Mouse (Mus musculus): Measurements from ENCODE around the gene Sirpb1a.
"Not testable (repeated sequence)": the region's sequence is repeated elsewhere in the genome, so short reads cannot be mapped to it uniquely, and the experiment has no call there.

The Sirpb1a gene

GRCm38 (mm10) chr3:15426447-15426846 is at the start of gene Sirpb1a:
Sirpb1a (minus strand) TSS chr3:15426520.
- CTCF ChIA-PET: not testable (repeated sequence)

GRCm38 (mm10) chr3:15474831-15475230 is 48.5 kb upstream of the Sirpb1a start:
- CTCF ChIA-PET: not testable (repeated sequence)

GRCm38 (mm10) chr3:15470158-15470557 is 43.8 kb upstream of the Sirpb1a start:
- CTCF ChIA-PET: not testable (repeated sequence)

- CTCF ChIA-PET: not testable (repeated sequence)
Measured at GRCm38 (mm10) chr3:15443936-15444335, 17.6 kb upstream of the Sirpb1a start.

DNA sequence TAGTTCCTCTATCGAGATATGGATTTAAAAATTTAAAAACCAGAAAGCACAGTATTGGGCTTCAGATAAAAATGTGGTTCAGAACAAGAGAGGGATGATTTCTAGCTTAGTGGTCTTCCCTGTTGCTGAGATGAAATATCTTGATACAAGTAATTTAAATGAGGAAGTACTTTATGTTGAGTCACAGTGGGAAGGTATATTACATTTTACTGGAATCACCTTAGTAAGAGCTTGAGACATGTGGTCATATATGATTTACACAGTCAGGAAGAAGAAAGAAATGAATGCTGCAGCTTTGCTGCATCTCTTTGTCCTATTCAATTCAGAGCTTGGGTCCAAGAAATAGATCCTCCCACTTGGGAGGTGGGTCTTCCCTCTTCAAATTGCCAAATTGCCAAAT is 13.5 kb upstream of the Sirpb1a start:
- CTCF ChIA-PET: not testable (repeated sequence)

DNA sequence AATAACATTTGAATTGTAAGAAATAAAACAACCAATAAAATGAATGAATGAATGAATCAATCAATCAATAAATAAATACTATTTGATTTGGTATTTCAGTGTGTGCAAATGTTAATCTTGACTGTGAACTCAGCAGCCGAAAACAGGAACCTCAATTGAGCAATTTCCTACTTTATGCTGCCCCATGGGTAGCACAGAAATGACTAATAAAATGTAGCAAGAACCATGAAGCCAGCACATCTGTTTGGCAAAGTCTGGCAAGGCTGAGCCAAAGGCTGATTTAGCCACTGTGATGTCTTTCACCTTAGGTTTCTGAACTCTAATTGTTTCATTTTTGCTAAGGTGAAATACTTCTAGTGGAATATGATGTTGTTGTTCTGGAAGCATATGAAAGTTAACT is 1.6 kb upstream of the Sirpb1a start:
- CTCF ChIA-PET: no interaction called here

DNA sequence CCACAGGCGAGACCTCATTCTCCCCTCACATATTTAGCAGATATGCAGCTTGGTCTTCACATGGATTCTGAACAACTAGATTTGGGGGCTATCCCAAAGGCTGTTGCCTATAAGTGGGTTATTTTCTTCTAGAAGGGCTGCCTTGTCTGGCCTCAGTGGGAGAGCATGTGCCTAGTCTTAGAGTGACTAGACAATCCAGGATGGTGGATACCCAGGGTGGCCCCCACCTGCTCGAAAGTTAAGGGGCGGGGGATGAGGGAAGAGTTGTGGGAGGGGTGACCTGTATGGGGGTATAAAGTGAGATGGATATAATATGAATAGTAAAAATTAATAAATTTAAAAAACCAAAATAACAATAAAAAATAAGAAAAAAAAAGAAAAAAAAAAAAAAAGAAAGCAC is 70.6 kb downstream of the Sirpb1a start:
- CTCF ChIA-PET: not testable (repeated sequence)

- CTCF ChIA-PET: not testable (repeated sequence)
Measured at GRCm38 (mm10) chr3:15350318-15350717, 76.0 kb downstream of the Sirpb1a start.

- CTCF ChIA-PET: interaction anchor here (0.6 kb wide), 1 partner anchor 29 kb away, joined by 5 read pairs; no protein-coding TSS in a partner anchor
Measured at GRCm38 (mm10) chr3:15345606-15346005, 80.7 kb downstream of the Sirpb1a start.

DNA sequence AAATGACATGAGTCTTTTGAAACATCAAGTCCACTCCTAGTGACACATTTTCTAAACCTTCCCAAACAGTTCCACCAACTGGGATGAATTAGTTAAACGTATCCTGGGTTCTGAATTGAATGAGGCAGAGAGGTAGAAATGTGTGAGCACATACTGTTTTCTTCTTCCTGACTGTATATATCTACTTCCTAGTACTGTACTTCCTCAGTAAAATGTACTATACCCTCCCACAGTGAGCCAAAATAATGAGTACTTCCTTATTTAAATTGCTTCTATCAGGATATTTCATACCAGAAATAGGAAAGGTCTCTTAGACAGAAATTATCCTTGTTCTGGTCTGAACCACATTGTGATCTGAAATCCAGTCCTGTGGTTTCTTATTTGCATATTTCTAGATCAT is 86.0 kb downstream of the Sirpb1a start:
- CTCF ChIA-PET: no interaction called here

- CTCF ChIA-PET: no interaction called here
Measured at GRCm38 (mm10) chr3:15334182-15334581, 92.1 kb downstream of the Sirpb1a start.

GRCm38 (mm10) chr3:15332063-15332462 is 94.3 kb downstream of the Sirpb1a start, which contains the start of gene Gm9733:
Gm9733 (minus strand) TSS chr3:15332302.
- CTCF ChIA-PET: no interaction called here

- CTCF ChIA-PET: no interaction called here
Measured at GRCm38 (mm10) chr3:15331545-15331944, 94.8 kb downstream of the Sirpb1a start.

DNA sequence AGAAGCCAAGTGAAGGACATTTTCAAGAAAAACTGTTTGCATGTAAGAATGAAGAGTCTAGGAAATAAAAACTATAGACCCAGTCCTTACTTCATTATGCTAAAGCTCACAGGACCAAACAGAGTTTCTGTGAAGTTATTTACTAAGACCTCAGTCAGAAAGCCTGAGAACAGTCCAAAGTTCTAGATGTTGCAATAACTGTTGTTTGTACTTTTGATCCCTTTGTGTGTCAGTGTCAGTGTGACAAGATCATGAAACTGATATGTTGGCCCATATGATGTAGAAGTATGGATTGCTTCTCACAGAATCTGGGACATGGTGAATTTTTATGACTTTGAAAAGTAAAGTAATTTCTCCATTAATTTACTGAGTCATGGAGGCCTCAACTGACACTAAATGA is 96.8 kb downstream of the Sirpb1a start:
- CTCF ChIA-PET: no interaction called here

Measured in spleen, embryonic (tissue).